Mouse (Mus musculus) B cell, adult (primary cell): ENCODE results near the gene Piwil4. TPM values are rescaled to one million over a fixed set of nuclear protein-coding genes. Genes with fewer than 3 reads are reported as not detected.

Source experiments
- total RNA-seq: library from RNA; stranded (reverse); gene quantifications from 4 replicates; pipeline ENCODE4 v1.2.4, GENCODE M21; 2023; ENCODE audit not compliant: inconsistent age

Gene Piwil4
- not detected in 4 replicates for total RNA-seq

DNA sequence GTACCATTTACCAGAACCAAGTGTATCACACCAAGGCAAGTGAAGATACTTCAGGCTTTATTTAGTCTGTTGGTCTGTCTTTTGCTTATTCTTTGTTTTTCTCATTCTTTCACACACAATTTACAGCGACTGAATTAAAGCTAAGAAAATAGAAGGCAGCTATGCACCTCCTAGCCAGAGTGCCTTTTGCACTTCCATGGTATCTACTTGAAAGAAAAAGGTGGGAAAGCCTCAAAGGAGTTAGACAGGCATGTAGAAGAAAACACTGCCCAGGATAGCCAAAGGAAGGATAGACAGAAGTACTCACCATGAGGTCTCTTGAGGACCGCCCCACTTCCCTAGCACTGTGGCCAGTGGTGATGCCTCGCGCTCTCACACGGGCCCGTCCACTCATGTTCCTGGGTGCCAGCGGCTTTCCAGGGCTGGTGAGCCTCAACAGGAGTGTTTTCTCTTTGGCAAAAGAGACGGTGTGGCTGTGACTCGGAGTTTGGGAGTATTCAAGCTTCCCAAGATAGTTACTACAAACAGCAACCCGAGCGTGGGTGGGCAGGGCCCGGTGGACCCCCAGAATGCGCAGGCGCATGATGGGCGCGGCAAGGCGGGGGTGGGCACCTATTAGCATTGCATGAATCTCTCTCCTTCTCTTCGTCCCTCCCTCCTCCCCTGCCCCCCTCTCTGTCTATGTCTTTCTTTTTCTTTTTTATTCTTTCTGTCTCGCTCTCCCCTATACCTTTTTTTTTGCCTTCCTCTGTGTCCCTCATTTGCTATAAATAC, at the start of gene Piwil4:
Gene Piwil4, minus strand, starts transcription at position 583 of the 774 bp plus-strand sequence.

DNA sequence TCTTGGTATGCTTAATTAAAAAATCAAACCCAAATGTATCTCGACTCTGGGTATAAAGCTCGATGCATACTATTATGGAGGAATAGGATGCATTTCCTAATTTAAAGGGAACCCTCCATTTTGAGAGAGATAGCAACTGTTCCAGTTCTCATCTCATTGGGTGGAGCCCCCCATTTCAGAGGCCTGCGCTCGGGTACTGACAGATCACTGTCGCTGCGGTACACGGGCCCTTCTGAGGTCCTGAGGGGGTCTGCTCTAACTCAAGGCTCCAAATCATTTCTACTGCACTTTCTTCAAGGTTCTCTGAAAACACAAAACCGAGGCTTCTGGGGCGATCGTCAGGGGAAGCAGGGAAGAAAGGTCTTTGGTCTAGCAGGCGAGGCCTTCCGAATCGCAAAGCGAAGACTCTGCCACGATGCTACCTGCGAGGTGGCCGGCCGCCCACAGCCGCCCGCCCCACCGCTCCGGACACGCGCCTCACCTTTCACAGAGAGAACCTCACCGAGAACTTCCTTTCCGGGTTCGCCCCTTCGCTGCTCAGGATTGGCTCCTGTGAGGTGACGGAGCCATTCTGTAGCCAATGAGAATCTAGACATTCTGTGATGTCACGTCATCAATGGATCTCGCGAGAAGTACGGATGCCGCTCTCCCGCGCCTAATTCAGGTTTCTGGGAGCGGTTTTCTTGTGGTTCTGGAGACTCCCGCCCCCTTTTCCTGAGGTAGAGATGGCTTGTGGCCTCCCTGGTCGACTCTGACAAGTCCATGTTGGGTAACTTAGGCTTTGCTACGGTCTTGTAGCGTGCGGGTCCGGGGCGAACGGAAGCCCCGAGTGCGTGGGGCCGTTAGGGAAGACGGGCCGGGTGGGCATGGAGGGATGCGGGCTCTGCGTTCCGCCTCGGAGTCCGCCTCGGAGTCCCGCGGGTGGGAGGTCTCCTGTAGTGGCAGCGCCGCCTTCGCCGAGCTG, 43.8 kb upstream of the Piwil4 start, which contains the start of the genes Mre11a and Ankrd49:
Gene Mre11a, plus strand, starts transcription at position 616 of the 964 bp plus-strand sequence.
Gene Ankrd49, minus strand, starts transcription at position 818 of the 964 bp plus-strand sequence.

DNA sequence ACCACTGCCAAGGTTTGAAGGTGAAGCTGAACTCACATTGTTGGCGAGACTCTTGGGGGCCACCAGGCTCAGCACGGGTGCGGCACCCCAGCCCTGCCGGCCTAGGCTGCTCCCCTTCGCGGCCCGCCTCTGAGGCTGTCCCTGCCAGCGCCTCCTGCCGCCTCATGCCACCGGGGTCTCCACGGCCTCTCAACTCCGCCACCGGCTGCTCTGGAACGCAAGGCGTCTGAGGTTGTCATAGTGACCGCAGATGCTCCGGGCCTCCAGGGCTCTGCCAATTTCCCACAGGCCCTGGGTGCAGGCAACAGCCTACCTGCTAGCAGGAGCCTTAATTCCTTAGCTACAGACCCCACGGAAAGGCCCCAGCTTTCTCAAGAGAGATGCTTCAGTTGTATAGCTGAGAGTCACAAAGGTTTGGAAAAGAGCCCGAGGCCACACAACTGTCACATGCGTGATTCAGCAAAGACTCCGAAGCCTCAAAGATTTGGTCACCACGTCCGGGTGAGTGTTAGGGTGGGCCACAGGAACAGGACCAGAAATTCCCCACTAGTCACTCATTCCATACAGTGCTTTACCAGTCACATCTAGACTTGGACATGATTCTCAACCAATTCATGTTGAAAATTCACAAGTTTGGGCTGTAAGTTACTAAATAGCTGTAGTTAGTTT, 30.4 kb upstream of the Piwil4 start, which contains the start of gene 1700012B09Rik:
Gene 1700012B09Rik, minus strand, starts transcription at position 228 of the 669 bp plus-strand sequence.

DNA sequence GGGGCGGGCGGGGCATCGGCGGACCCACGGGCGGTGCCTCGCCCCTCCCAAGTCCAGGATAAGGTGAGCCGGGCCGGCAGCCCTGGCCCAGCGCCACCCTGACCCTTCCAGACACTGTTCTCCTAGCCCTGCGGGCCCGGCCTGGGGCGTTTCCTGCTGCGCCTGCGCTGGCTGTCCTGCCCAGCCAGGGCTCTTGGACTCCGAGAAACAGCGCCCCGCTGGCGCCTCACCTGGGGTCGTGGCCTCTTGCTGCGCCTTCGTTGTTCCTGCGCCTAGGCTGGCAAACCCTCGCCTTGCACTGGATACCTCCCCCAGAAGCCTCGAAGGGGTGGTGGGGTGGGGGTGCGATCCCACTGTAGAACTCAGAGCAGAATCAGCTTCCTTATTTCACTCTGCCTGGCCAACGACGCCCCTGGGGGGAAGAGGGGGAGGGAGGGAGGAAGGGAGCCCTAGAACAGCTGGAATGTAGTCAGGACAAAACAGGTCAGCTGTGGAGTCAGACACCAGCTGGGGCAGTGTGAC, 11.5 kb upstream of the Piwil4 start, which contains the start of gene Fut4:
Gene Fut4, minus strand, starts transcription at position 393 of the 522 bp plus-strand sequence.

Other genes starting within 250 kb of the Piwil4 start
- gene Kdm4d, start 240.3 kb downstream of the Piwil4 start, total RNA-seq, result 0.24 to 1.7 TPM (median 0.88 TPM) in 4 replicates
- 97.1 to 118 TPM (median 104 TPM) in 4 replicates for gene Cwc15, start 240.1 kb downstream of the Piwil4 start, total RNA-seq
- 0.06 to 0.16 TPM in 2 of 4 replicates, not detected in the others for gene Amotl1, start 95.7 kb downstream of the Piwil4 start, total RNA-seq
- 0.15 to 0.29 TPM (median 0.15 TPM) in 3 of 4 replicates, not detected in the other for gene Fut4, start 11.7 kb upstream of the Piwil4 start, total RNA-seq
- gene 1700012B09Rik, start 30.3 kb upstream of the Piwil4 start, total RNA-seq, result not detected in 4 replicates
- 42.7 to 55.4 TPM (median 48.9 TPM) in 4 replicates for gene Mre11a, start 43.9 kb upstream of the Piwil4 start, total RNA-seq
- gene Ankrd49, start 44.1 kb upstream of the Piwil4 start, total RNA-seq, result 22.0 to 29.5 TPM (median 28.2 TPM) in 4 replicates
- not detected in 4 replicates for gene Gpr83, start 119.5 kb upstream of the Piwil4 start, total RNA-seq
- gene Izumo1r, start 163.2 kb upstream of the Piwil4 start, total RNA-seq, result 0.81 to 1.1 TPM (median 0.81 TPM) in 3 of 4 replicates, not detected in the other